In genomic region chr10:59720017-59720416, GRCm38 (mm10) we compare ENCODE assay signal across 17 mouse cellular contexts.
"Had no signal": no experiment of that assay in that cellular context is flagged by ENCODE, and none has a peak within 500 bp of the region (broad histone marks: within the 10 kb centered on the region; RNA-seq: fewer than 3 reads in every experiment).

No protein-coding gene starts in this region.

- H3K9me3 ChIP-seq: lung, embryonic 15.5 days; midbrain, embryonic 13.5 days; midbrain, embryonic 15.5 days; neural tube, embryonic 12.5 days had no signal

- DNase-seq: liver, postnatal 0 days; lung, adult 2 months; lung, postnatal 14 days; lung, postnatal 36 days; right cerebral cortex, postnatal 14 days; right cerebral cortex, postnatal 4 days; spleen, adult 18-20 months; thymus, adult 18-20 months; thymus, postnatal 25 days; thymus, postnatal 4 days had no signal

- H3K4me3 ChIP-seq: lung, embryonic 15.5 days; midbrain, embryonic 13.5 days; midbrain, embryonic 15.5 days; neural tube, embryonic 12.5 days had no signal

- H3K4me2 ChIP-seq: lung, embryonic 15.5 days; midbrain, embryonic 11.5 days; midbrain, embryonic 13.5 days; midbrain, embryonic 15.5 days; neural tube, embryonic 12.5 days had no signal

- H3K36me3 ChIP-seq: lung, embryonic 15.5 days; midbrain, embryonic 13.5 days; midbrain, embryonic 15.5 days; neural tube, embryonic 12.5 days had no signal

- H3K27ac ChIP-seq: lung, embryonic 15.5 days; macrophage; midbrain, embryonic 13.5 days; midbrain, embryonic 15.5 days; neural tube, embryonic 12.5 days had no signal

- ATAC-seq: liver, postnatal 0 days; lung, postnatal 0 days; midbrain, embryonic 13.5 days; midbrain, embryonic 15.5 days had no signal

- H3K27me3 ChIP-seq: lung, embryonic 15.5 days; midbrain, embryonic 13.5 days; midbrain, embryonic 15.5 days; neural tube, embryonic 12.5 days had no signal

- H3K9ac ChIP-seq: liver, postnatal 0 days; lung, embryonic 15.5 days; midbrain, embryonic 13.5 days; midbrain, embryonic 15.5 days; neural tube, embryonic 12.5 days had no signal
